Mouse (Mus musculus): ENCODE data around the gene Srrm2. TPM values are rescaled to one million over a fixed set of nuclear protein-coding genes. Genes with fewer than 3 reads are reported as not detected.

Srrm2 gene
- polyA plus RNA-seq (2012; rRNA removed): 521 and 552 TPM in 2 replicates

DNA sequence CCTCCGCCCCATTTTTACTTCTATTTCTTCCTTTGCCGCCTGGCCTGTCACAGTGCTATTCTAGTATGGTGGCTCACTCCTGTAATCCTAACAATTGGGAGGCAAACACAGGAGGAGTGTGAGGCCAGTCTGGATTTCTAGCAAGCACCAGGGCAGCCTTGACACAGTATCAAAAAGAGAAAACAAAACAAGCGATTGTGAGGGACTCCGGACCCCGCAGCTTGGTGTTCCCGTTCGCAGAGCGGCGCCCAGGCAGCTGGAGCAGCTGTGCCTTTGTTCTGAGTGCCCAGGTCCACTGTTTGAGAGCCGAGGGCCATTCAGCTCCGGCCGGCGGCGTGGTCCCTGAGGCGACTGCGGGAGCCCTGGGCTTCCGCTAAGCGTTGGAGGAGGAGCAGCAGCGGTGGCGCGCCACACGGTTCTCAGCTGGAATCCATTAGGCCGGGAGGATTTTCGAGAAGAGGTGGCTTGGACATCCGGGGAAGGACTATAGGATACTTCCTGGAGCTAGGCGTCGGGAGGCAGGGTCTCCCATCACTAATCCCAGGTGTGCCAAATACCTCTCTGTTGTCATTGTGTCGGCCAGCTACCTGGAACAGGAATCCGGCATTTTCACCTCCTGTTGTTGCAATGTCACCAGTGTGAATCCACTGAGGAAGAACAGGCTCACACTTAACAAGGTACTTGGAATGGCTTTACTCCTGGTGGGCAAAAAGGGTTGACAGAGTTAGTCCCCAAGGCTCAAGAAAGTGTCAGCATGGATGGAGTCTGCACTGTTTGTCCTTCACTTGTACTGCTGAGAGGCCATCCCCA is at the start of gene Srrm2:
Gene Srrm2 (plus strand): TSS at position 264 of the 810 bp plus-strand sequence.

GRCm38 (mm10) chr17:23740598-23741021 is 49.7 kb upstream of the Srrm2 start, which contains the start of gene Paqr4:
Paqr4 (minus strand) TSS chr17:23740867.

GRCm38 (mm10) chr17:23745301-23746251 is 44.8 kb upstream of the Srrm2 start, which contains the start of gene Kremen2:
Kremen2 (minus strand) TSS chr17:23745833.

DNA sequence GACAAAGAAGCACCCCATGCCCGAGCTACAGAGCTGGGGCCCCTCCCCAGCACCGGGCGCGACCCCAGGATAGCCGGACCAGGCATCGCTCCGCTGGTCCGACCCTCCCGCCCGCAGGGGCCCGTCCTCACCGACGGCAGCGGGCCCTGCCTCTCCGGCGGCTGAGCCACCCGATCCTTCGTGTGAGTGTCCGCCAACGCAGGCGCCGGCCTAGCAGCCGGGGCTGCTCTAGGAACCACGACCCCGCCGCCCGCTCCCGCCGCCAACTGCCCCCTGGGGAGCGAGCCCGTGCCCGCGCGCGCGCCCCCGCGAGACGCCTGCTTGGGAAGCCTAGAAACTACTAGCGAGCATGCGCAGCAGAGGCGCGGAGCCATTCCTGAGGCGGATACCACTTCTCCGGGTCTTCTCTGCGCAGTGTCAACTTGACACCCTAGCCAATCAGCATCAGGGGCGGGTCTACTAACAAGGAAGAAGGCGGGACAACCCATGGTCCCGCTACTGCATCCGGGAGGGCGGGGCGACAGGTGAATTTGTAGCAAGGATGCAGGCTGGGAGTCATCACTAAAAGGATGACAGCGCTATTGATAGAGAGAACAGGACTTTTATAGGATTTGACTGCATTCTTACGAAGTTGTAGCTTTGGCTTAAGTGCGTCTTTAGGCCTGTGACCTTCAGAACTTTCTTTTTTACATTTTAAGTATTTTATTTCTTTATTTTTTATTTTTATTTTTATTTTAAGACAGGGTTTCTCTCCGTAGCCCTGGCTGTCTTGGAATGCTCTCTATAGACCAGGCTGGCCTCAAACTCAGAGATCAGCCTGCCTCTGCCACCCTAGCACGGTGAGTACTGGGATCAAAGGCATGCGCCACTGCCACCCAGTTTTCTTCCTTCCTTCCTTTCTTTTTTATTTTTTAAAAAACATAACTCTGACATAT is 18.8 kb upstream of the Srrm2 start, which contains the start of gene Flywch1:
Gene Flywch1 (minus strand): TSS at position 319 of the 935 bp plus-strand sequence.

DNA sequence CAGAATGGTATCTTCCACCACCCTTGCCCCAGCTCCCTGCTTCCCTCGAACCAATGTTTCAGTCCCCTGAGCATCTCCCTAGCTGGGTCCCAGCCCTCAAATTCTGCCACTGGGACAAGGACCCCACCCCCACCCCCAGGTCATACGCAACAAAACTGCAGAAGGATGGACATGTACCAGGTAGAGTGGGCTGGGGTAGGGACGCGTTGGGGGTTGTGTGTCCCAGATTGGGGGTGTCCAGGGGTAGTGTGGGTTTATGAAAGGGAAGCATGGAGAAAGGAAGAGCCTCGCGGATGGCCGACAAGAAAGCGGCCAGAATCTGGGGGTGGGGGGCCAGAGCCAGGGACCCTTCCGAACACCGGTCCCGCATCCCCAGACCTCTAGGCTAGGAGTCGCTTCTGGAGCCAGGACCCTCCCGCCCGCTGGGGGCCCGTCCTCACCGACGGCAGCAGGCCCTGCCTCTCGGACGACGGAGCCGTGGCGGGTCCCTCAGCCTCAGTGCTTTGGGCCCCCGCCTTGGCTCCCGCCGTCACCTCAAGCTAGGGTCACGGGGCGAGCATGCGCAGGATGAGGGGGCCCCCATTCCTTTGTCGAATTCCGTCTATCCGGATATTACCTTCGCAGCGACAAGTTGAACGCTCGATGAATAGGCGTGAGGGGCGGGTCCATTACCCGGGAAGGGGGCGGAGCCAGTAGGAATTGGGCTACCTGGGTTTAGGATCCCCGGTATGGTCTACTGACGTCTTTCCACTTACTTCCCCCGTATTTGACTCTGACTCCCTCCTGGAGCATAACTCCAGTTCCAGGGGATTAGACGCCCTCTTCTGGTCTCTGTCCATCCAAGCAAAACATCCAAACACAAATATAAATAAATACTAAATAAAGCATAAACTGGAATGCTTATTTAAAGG is 4.5 kb upstream of the Srrm2 start, which contains the start of gene Flywch2:
Gene Flywch2 (minus strand): TSS at position 521 of the 911 bp plus-strand sequence.

DNA sequence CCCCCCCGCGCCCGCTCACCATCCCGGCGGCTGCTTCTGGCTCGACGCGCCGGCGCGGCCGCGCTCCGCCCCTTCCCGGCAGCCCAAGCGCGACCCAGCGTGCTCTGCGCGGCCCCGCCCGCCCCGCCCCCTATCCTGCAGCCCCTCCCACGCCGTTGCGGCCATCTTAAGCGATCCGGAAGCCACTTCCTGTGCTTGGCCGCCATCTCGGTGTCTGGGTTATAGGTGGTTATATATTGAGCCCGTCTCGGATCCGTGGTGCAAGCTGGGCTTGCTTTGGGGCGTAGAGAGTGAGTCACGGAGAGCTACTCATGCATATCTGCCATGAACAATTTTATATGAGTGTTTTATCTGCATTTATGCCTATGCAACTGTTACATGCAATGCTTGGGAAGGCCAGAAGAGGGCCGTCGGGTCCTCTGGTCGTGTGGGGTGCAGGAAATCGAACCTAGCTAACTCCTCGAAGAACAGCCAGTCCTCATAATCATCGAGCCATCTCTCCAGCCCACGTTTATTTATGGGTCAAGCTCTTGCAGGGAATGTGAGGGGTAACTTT is 38.8 kb downstream of the Srrm2 start, which contains the start of gene Elob:
Gene Elob (minus strand): TSS at position 73 of the 556 bp plus-strand sequence.

DNA sequence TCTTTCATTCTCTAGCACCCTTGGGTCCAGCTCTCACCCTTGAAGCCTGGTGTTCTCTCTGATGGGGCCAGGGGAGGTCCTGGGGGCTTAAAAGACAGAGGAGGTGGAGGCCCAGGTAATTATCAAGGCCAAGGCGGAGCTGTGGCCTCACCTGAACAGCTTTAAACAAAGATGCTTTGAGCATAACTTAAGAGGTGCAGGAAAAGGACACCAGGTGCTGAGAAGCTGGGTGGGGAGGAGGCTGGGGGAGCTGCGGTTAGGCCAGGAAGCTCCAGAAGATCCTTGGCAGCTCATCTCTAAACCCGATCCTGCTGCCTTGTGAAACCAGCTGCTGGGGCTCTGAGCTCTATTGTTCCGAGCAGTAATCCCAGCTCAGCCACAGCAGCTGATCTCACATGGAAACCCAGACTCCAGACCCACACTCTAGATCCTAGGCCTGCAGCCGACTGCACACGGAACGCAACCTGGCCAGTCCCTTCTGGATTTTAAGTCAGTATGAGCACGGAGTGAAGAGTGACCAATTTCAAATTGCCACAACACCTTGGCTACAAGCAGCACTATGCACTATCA is 45.8 kb downstream of the Srrm2 start, which contains the start of gene Prss33:
Gene Prss33 (minus strand): TSS at position 51 of the 570 bp plus-strand sequence.

GRCm38 (mm10) chr17:23843812-23844273 is 53.5 kb downstream of the Srrm2 start, which contains the start of the genes Prss32 and Prss41:
Prss32 (plus strand) TSS chr17:23843855.
Prss41 (minus strand) TSS chr17:23844172.

GRCm38 (mm10) chr17:23867756-23868155 is 77.4 kb downstream of the Srrm2 start, which contains the start of gene Prss21:
Prss21 (plus strand) TSS chr17:23868056.

Other genes starting within 250 kb of the Srrm2 start
- 15.2 and 15.6 TPM in 2 replicates for gene Zfp213, start 226.3 kb upstream of the Srrm2 start, polyA plus RNA-seq (2012; rRNA removed)
- 11.5 and 11.8 TPM in 2 replicates for gene Zfp13, start 191.0 kb upstream of the Srrm2 start, polyA plus RNA-seq (2012; rRNA removed)
- not detected in 2 replicates for gene Zscan10, start 189.7 kb upstream of the Srrm2 start, polyA plus RNA-seq (2012; rRNA removed)
- 0.32 and 0.51 TPM in 2 replicates for gene Mmp25, start 145.3 kb upstream of the Srrm2 start, polyA plus RNA-seq (2012; rRNA removed)
- gene Bicdl2, start 130.0 kb upstream of the Srrm2 start, polyA plus RNA-seq (2012; rRNA removed): 18.5 and 18.9 TPM in 2 replicates
- 362 and 417 TPM in 2 replicates for gene Hcfc1r1, start 116.9 kb upstream of the Srrm2 start, polyA plus RNA-seq (2012; rRNA removed)
- 20.1 and 25.6 TPM in 2 replicates for gene Thoc6, start 116.7 kb upstream of the Srrm2 start, polyA plus RNA-seq (2012; rRNA removed)
- gene Tnfrsf12a, start 113.1 kb upstream of the Srrm2 start, polyA plus RNA-seq (2012; rRNA removed): 32.1 and 32.9 TPM in 2 replicates
- gene Cldn6, start 111.3 kb upstream of the Srrm2 start, polyA plus RNA-seq (2012; rRNA removed): 0.53 TPM in 1 of 2 replicates, not detected in the other
- 0.37 and 0.46 TPM in 2 replicates for gene Cldn9, start 106.5 kb upstream of the Srrm2 start, polyA plus RNA-seq (2012; rRNA removed)
- 0.09 TPM in 1 of 2 replicates, not detected in the other for gene 1520401A03Rik, start 67.7 kb upstream of the Srrm2 start, polyA plus RNA-seq (2012; rRNA removed)
- 61.5 and 71.9 TPM in 2 replicates for gene Pkmyt1, start 64.2 kb upstream of the Srrm2 start, polyA plus RNA-seq (2012; rRNA removed)
- gene Paqr4, start 49.7 kb upstream of the Srrm2 start, polyA plus RNA-seq (2012; rRNA removed): 392 and 448 TPM in 2 replicates
- gene Kremen2, start 44.7 kb upstream of the Srrm2 start, polyA plus RNA-seq (2012; rRNA removed): 14.8 and 15.8 TPM in 2 replicates
- 30.4 and 32.2 TPM in 2 replicates for gene Flywch1, start 18.9 kb upstream of the Srrm2 start, polyA plus RNA-seq (2012; rRNA removed)
- 15.4 and 24.0 TPM in 2 replicates for gene Flywch2, start 4.5 kb upstream of the Srrm2 start, polyA plus RNA-seq (2012; rRNA removed)
- gene Elob, start 38.6 kb downstream of the Srrm2 start, polyA plus RNA-seq (2012; rRNA removed): 551 and 740 TPM in 2 replicates
- 0.24 and 0.87 TPM in 2 replicates for gene Prss33, start 45.5 kb downstream of the Srrm2 start, polyA plus RNA-seq (2012; rRNA removed)
- 1,354 and 1,658 TPM in 2 replicates for gene Prss32, start 53.3 kb downstream of the Srrm2 start, polyA plus RNA-seq (2012; rRNA removed)
- 1.9 and 6.1 TPM in 2 replicates for gene Prss41, start 53.6 kb downstream of the Srrm2 start, polyA plus RNA-seq (2012; rRNA removed)
- not detected in 2 replicates for gene Prss21, start 77.5 kb downstream of the Srrm2 start, polyA plus RNA-seq (2012; rRNA removed)
- not detected in 2 replicates for gene Dcpp1, start 90.3 kb downstream of the Srrm2 start, polyA plus RNA-seq (2012; rRNA removed)
- not detected in 2 replicates for gene Dcpp2, start 90.3 kb downstream of the Srrm2 start, polyA plus RNA-seq (2012; rRNA removed)
- not detected in 2 replicates for gene Dcpp3, start 126.9 kb downstream of the Srrm2 start, polyA plus RNA-seq (2012; rRNA removed)
- not detected in 2 replicates for gene Sbp, start 151.1 kb downstream of the Srrm2 start, polyA plus RNA-seq (2012; rRNA removed)
- not detected in 2 replicates for gene Sbpl, start 164.7 kb downstream of the Srrm2 start, polyA plus RNA-seq (2012; rRNA removed)
- gene Prss30, start 190.0 kb downstream of the Srrm2 start, polyA plus RNA-seq (2012; rRNA removed): 370 and 486 TPM in 2 replicates
- gene Prss22, start 207.6 kb downstream of the Srrm2 start, polyA plus RNA-seq (2012; rRNA removed): not detected in 2 replicates
- gene Prss27, start 247.6 kb downstream of the Srrm2 start, polyA plus RNA-seq (2012; rRNA removed): 0.93 and 1.4 TPM in 2 replicates